Mouse (Mus musculus): ENCODE measurements at regions not wholly inside any gene's neighbourhood (a gene's known extent, or its start where the extent isn't known, plus 50 kb on each side); places are given as distances from the start of the nearest gene placed in this dataset.

- DNase-seq, result peak; percentile 69 to 90
Observed at GRCm38 (mm10) chr17:31776949-31777607, 78.5 kb downstream of the Sik1 start.

- no peak for DNase-seq
Observed at GRCm38 (mm10) chr17:31777751-31778150, 77.9 kb downstream of the Sik1 start.

DNA sequence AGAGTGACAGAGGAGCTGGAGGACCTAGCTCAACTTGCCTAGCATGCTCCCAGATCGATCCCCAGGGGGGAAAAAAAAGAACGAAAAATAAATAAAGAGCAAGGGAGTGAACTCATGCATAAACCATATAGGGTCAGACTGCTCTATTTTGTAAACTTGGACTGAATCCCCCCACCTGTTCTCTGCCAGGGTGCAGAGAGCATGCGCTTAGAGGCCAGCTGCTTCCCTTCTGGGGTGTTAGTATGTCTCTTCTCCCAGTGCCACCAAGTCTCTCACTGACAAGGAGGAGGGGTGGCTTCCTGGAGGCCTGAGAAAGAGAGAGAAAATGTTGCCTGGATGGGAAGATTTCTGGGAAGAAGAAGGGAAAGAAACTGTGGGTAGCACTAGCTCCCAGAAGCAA lies 76.1 kb downstream of the Sik1 start:
- DNase-seq, result no peak

DNA sequence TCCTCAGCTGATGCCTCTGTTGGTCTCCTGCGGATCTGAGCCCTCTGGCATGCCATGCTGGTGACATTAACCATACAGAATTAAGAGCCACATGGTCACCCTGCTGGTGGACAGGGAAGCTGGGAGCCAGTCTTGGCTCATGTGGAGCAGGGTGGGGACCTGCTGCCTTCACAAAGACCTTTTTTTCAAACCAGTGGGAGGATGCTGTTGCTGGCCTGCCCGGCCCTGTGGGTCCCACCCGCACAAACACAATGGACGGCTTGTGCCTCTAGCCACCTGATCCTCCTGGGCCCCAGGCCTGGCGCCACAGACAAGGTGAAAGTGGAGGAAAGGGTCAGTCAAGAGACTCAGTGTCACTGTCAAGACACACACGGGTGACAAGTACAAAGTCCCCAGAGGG lies 73.4 kb downstream of the Sik1 start:
- DNase-seq, result no peak

DNA sequence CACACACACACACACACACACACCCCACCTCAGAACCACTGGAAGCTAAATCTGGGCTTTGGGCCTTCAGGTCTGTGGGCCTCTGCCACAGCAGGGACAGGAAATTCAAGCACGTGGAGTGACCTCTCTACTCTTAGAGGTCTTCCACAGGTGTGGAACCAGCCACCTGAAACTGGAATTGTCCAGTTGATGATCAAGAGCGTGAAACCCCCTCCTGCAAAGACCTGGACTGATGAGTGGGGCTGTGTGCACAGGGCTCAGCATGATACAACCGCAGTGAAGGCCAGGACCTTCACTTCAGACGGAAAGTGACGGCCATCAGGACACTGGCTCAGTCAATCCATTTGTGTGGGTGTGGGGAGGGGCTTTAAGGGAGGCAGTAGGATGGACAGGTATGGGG lies 72.5 kb downstream of the Sik1 start:
- no peak for DNase-seq

- DNase-seq, result no peak
Observed at GRCm38 (mm10) chr17:31788316-31788715, 67.3 kb downstream of the Sik1 start.

DNA sequence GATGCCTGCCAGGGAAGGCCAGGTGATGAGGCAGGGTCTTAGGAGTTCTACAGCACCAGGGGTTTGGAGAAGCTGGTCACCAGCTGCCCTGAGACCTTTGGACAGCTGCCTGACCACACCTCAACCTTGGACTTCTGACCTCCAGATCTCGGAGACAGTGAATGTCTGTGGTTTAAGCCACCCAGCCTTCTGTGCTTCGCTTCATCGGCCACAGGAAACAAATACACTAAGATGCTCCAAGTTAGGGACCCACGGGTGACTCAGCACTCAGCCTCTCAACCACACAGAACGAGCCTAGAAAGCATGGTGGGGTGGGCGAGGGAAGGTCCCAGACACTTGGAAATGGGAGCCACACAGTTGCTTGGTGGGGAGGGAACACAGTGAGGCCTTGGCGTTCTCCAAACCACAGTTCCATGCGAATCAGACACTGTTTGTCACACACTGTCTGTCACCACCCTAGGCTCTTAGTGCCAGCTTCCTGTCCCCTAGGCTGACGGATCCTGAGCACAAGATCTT lies 66.5 kb downstream of the Sik1 start:
- no peak for DNase-seq

DNA sequence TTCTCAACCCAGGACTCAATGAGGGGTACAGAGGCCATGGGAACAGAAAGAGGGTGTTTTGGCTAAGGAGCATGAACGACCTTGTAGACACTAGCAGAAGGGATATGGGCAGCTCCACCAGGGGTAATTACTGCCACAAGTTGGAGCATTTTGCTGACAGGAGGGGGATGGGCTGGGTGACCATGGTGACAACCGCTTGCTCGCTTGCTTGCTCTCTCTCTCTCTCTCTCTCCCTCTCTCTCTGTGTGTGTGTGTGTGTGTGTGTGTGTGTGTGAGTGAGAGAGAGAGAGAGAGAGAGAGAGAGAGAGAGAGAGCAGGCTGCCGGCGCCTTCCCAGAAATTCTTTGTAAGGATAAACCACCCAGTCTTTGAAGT lies 65.7 kb downstream of the Sik1 start:
- DNase-seq, result peak in 1 of 2 experiments; percentile 60

DNA sequence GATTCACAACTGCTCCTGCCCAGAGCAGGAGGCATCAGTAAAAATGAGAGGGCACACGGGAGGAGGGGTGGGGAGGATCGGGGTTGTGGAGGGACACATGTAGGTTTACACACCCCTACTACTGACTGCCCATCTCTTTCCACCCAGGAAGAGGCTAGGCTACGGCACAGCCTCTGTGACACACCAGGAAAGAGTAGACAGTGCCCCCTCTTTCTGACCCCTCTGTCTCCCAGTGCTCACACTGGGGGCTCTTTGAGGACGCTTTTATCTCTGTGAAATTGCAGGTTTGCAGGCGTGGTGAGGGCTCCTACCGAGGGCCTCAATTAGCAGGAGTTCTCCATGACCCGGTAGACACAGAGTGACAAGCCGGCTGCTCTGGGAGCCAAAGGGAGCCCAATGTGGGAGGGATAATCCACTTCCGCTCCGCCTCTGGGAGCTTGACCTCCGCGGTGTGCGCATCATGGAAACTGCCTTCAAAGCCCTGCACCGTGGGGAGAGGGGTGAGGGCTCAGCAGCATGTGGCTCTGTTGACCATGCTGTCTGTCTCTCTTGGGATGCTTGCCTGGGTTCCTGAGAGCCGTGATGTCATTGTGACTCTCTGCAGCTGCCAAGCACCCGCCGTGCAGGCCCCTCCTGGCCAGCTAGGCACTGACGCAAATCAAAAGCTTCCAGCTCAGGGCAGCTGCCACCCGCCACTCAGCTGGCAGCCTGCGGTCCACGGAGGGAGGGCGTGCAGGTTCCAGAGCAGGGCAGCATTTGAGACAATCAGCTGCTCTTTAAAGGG lies 65.1 kb downstream of the Sik1 start:
- DNase-seq, result peak; percentile 71 to 83

DNA sequence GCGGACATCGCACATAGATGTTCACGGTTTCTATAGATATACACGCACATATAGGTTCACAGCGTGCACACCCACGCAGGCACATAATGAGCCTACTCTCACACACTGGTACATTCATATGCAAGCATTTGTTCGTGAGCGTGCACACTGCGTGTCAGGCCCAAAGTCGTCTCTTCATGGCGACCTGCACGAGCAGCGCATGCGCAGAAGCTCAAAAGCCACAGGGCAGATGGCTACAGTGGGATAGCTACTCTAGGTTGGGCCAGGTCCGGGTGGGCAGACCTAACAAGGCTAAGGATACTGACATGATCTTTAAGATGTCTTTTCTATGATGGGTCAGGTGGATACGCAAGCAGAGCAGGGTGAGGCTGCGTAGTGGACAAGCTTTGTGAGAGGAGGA lies 63.9 kb downstream of the Sik1 start:
- no peak for DNase-seq

- no peak for DNase-seq
Observed at GRCm38 (mm10) chr17:31793040-31793439, 62.6 kb downstream of the Sik1 start.

DNA sequence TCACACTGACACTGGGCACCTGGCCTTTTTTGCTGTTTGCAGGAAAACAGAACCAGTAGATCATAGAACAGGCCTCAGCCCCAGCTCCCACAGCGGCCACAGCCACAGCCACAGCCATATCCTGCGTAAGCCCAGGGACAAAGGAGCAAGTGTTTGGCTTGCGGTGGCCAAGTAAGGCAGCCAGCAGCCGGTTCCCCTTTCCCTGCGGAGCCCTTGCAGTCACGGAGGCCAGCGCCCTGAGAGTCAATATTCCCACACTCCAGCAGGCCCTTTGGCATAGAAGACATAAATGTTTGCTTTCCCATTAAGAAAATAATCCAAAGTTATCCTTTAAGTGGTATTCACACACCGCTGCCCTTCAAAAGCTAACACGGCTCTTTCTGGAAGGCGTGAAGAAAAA lies 62.1 kb downstream of the Sik1 start:
- peak; percentile 66 to 85 for DNase-seq

DNA sequence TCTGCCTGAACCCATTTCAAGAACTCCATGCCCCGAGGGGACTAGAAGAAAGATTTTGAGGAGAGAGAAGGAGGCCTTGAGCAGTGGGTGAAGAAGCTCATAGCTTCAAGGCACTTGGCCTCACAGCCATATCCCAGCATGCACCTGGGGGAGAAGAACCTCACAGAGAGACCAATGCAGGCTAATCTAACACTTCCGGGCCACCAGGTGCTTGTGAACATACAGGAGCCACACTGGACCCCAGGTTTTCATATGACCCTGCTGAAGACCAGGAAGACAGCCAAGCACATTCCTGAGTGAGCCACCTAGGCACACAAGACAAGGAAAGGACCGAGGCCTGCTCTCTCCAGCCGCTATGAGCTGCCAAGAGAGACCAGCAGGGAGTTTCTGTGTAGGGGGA lies 61.6 kb downstream of the Sik1 start:
- peak in 1 of 2 experiments; percentile 29 for DNase-seq

All from lung, postnatal 4 days (tissue).